Mouse (Mus musculus) embryonic facial prominence, embryonic 14.5 days (tissue): Measurements from ENCODE around the gene Os9. TPM values are rescaled to one million over a fixed set of nuclear protein-coding genes. Genes with fewer than 3 reads are reported as not detected.
A peak's percentile ranks its signal among the peaks of the same experiment; 100 is the strongest.
"Not testable (repeated sequence)": the region's sequence is repeated elsewhere in the genome, so short reads cannot be mapped to it uniquely, and the experiment has no call there.

Experiments
- ATAC-seq: fragments of 200-750 bp; cut with Nextera tagmentation; 2 replicates; pipeline ENCODE4 v1.8.0; 2017; ENCODE audit warnings: low read depth, moderate number of reproducible peaks, moderate TSS enrichment
- DNase-seq: peaks from one replicate; pipeline ENCODE4 v3.0.0-alpha.2; 2015; ENCODE audit warnings: low spot score
- H3K27ac ChIP-seq: fragments of 300-500 bp; sonication (generic); replicated peaks from 2 replicates; pipeline ENCODE4 v1.5.1; 2014; ENCODE audit warnings: low read depth, mild to moderate bottlenecking, low read length, moderate library complexity
- H3K27me3 ChIP-seq: fragments of 300-500 bp; sonication (generic); replicated peaks from 2 replicates; pipeline ENCODE4 v1.6.1; 2014; ENCODE audit warnings: low read length; ENCODE audit not compliant: control insufficient read depth, insufficient read depth
- H3K36me3 ChIP-seq: fragments of 300-500 bp; sonication (generic); 2 replicates; pipeline ENCODE4 v1.6.1; 2014; ENCODE audit warnings: low read length, mixed read lengths; ENCODE audit not compliant: control insufficient read depth, insufficient read depth
- H3K4me1 ChIP-seq: fragments of 300-500 bp; sonication (generic); 2 replicates; pipeline ENCODE4 v1.6.1; 2014; ENCODE audit warnings: antibody characterized with exemption, low read length; ENCODE audit not compliant: control insufficient read depth, insufficient read depth
- H3K4me2 ChIP-seq: fragments of 300-500 bp; sonication (generic); 2 replicates; pipeline ENCODE4 v1.6.1; 2014; ENCODE audit warnings: low read depth, mild to moderate bottlenecking, low read length, moderate library complexity, mixed read lengths
- H3K4me3 ChIP-seq: fragments of 300-500 bp; sonication (generic); 2 replicates; pipeline ENCODE4 v1.5.1; 2014; ENCODE audit warnings: low read depth, mild to moderate bottlenecking, low read length
- H3K9ac ChIP-seq: fragments of 300-500 bp; sonication (generic); 2 replicates; pipeline ENCODE4 v1.6.1; 2014; ENCODE audit warnings: low read depth, mild to moderate bottlenecking, low read length, moderate library complexity, mixed read lengths
- H3K9me3 ChIP-seq: fragments of 300-500 bp; sonication (generic); 2 replicates; pipeline ENCODE4 v1.6.1; 2016; ENCODE audit warnings: low read length; ENCODE audit not compliant: control insufficient read depth
- WGBS: fragments of 180-500 bp; shearing (Covaris S2); extraction: QIAGEN DNeasy Blood & Tissue Kit; methylation state at CpG from one replicate; pipeline ENCODE4 v1.1.7; 2014; 5-methylcytosine and 5-hydroxymethylcytosine counted together
- polyA plus RNA-seq: library from polyadenylated mRNA; unstranded; fragments of >200 nt; fragmentation: Nextera tagmentation; extraction: Ambion mirVana; gene quantifications from 2 replicates; pipeline ENCODE4 v1.2.1, GENCODE M21; 2014

The Os9 gene
- polyA plus RNA-seq, 1 experiment from 2014 or later: 59.3 TPM

DNA sequence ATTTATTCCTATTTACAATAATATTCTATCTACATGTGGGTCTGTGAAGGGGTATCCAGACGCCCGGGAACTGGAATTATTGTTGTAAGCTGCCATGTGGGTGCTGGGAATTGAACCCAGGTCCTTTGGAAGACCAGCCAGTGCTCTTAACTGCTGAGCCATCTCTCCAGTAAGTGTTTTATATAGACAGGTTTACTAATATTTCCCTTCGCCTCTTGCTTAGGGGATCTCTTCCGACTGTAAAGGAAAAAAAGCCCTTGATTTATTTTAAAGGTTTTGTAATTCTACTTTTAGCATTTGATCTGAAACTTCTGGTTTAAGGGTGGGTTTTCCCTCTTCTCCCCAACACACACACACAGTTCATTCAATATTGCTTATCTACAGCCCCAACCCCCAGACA lies 43.3 kb upstream of the Os9 start:
- peaks cover 4% of the 10 kb centered on the region; the same call in 1 of the 2 replicates for H3K4me1 ChIP-seq
- H3K27ac ChIP-seq: no peak overlapping the region
- WGBS: 91% methylated on average over 4 of the region's 4 CpGs
- no peaks in the 10 kb centered on the region for H3K36me3 ChIP-seq
- H3K9me3 ChIP-seq: no peaks in the 10 kb centered on the region
- peaks cover 43% of the 10 kb centered on the region for H3K27me3 ChIP-seq
- ATAC-seq (no peak), DNase-seq (no peak)
- H3K9ac ChIP-seq: no peak overlapping the region
- H3K4me2 ChIP-seq: no peak overlapping the region
- no peak overlapping the region for H3K4me3 ChIP-seq

DNA sequence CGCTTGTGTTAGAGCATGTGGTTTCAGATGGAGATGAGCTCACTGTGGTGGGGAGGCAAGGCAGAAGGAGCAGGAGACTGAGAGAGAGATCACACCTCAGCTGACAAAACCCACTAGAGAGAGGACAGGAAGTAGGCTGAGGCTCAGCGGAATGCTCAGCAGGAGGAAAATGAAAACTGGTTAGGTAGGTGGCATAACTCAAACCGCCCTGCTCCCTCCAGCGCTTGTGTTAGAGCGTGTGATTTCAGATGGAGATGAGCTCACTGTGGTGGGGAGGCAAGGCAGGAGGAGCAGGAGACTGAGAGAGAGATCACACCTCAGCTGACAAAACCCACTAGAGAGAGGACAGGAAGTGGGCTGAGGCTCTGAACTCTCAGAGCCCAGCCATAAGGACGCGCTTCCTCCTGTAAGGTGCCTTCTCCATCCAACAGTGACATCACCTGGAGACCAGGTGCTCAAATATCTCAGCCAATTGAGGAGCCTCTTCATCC lies 41.9 kb upstream of the Os9 start:
- H3K4me3 ChIP-seq, H3K27ac ChIP-seq, H3K4me1 ChIP-seq, H3K9me3 ChIP-seq, H3K4me2 ChIP-seq, H3K36me3 ChIP-seq, H3K9ac ChIP-seq: not testable (repeated sequence)
- peaks cover 33% of the 10 kb centered on the region for H3K27me3 ChIP-seq
- peak; percentile 30 for ATAC-seq
- 47% methylated on average over 7 of the region's 7 CpGs for WGBS
- DNase-seq: peak; percentile 31

DNA sequence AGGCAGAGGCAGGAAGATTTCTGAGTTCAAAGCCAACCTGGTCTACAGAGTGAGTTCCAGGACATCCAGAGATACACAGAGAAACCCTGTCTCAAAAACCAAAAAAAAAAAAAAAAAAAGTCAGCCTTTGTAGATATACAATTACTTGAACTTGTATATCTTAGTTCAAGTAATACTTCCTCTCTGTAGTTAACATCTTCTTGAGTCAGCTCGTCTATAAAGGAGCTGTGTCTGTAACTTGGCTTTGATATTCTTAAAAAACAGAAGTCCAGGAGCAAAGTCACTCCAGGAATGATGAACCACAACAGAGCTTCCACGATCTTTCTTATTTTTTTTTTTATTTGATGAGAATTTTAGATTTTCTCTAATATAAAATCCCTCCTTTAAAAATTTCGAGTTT lies 39.8 kb upstream of the Os9 start:
- Histone ChIP-seq H3K9ac (no peak overlapping the region), H3K4me3 (no peak overlapping the region), H3K4me2 (no peak overlapping the region), H3K27ac (no peak overlapping the region), H3K4me1 (peaks cover 4% of the 10 kb centered on the region; the same call in 1 of the 2 replicates), H3K27me3 (peaks cover 12% of the 10 kb centered on the region), H3K36me3 (no peaks in the 10 kb centered on the region), H3K9me3 (no peaks in the 10 kb centered on the region)
- DNase-seq: no peak
- WGBS: 59% methylated on average over 3 of the region's 3 CpGs
- no peak for ATAC-seq

DNA sequence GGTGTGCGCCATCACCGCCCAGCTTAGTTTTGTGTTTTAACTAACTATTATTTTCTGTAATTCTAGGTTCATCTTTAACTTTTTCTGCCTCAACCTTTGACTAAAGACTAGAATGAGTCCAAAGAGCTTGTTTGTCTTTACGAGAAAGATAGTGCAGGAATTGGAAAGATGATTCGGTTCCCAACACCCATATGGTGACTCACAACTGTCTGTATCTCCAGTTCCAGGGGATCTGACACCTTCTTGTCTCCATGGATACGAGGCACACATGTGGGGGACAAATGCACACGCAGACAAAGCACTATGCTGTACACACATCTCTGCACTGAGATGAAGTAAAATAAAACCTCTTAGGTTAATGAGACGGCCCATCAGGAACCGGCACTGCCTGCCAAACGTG lies 39.1 kb upstream of the Os9 start:
- no peak overlapping the region for H3K9ac ChIP-seq
- H3K27me3 ChIP-seq: 0 out of 2 replicates have a peak, but pooled peaks cover 6% of the 10 kb centered on the region
- WGBS: 80% methylated on average over 9 of the region's 9 CpGs
- no peak for ATAC-seq
- H3K4me1 ChIP-seq: peaks cover 4% of the 10 kb centered on the region; the same call in 1 of the 2 replicates
- H3K4me2 ChIP-seq: no peak overlapping the region
- H3K9me3 ChIP-seq: no peaks in the 10 kb centered on the region
- no peak overlapping the region for H3K4me3 ChIP-seq
- DNase-seq: no peak
- H3K36me3 ChIP-seq: no peaks in the 10 kb centered on the region
- no peak overlapping the region for H3K27ac ChIP-seq

DNA sequence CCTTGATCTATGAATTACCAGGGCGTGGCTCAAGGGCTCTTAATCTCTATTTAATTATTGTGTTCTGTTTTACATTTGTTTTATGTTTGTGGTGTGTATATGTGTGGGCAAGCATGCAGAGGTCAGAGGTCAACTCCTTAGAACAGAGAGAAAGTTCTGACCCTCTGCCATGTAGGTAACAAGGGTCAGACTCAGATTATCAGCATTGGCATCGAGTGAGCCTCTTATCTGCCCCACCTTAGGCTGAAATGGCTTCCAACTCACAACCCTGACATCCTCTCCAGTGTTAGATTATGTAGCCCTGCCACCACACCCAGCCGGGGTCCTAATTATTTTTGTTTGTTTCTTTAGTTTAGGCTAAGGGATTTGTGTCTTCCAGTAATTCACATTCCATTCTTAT lies 37.5 kb upstream of the Os9 start:
- no peak for ATAC-seq
- DNase-seq: no peak
- WGBS: 71% methylated on average over 3 of the region's 3 CpGs

DNA sequence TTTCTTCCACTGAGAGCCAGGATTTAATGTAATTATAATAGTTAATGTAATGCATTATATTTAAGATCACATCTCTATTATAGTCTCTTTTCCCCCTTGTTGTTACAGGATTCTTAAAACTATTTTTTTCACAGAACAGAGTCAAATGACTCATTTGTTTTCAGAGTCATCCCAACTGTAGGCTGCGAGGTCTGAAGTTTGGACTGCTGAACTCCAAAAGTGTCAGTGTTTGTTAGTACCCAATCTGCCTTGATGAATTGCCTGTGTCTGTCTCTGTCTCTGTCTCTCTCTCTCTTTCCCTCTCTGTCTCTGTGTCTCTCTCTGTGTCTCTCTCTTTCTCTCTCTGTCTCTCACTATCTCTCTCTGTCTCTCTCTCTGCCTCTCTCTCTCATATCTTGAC lies 35.6 kb upstream of the Os9 start:
- Histone ChIP-seq H3K27ac (no peak overlapping the region), H3K4me3 (no peak overlapping the region), H3K9ac (no peak overlapping the region), H3K4me2 (no peak overlapping the region), H3K4me1 (no peaks in the 10 kb centered on the region), H3K36me3 (no peaks in the 10 kb centered on the region), H3K27me3 (no peaks in the 10 kb centered on the region), H3K9me3 (no peaks in the 10 kb centered on the region)
- DNase-seq (no peak), ATAC-seq (no peak)
- 81% methylated on average over 1 of the region's 1 CpGs for WGBS

More for the DNA sequence above, 37.5 kb upstream of the Os9 start:
- Histone ChIP-seq H3K9me3 (no peaks in the 10 kb centered on the region), H3K36me3 (no peaks in the 10 kb centered on the region), H3K27ac (no peak overlapping the region), H3K4me3 (no peak overlapping the region), H3K27me3 (no peaks in the 10 kb centered on the region), H3K4me2 (no peak overlapping the region), H3K4me1 (no peaks in the 10 kb centered on the region), H3K9ac (no peak overlapping the region)

DNA sequence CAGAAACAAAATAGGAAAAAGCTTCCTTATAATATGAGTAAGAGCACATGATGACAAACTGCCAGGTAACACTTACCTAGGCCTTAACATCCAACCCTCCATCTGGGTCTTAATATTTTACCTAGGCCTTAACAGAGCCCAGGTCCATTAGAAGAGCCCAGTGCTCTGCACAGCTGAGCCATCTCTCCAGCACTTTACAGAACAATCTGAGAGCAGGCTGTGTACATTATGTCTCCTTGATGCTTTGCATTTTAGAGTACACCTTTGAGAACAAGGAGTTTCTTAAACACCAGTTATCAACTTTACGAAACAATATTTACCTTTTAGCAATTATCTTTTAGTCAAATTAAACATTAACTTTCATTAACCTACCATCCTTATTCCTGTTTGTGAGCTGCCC lies 35.2 kb upstream of the Os9 start:
- no peak for ATAC-seq
- H3K4me2 ChIP-seq: no peak overlapping the region
- no peaks in the 10 kb centered on the region for H3K27me3 ChIP-seq
- H3K9ac ChIP-seq: no peak overlapping the region
- WGBS: 95% methylated on average over 1 of the region's 1 CpGs
- no peaks in the 10 kb centered on the region for H3K9me3 ChIP-seq
- no peak overlapping the region for H3K4me3 ChIP-seq
- H3K27ac ChIP-seq: no peak overlapping the region
- no peaks in the 10 kb centered on the region for H3K36me3 ChIP-seq
- H3K4me1 ChIP-seq: no peaks in the 10 kb centered on the region
- DNase-seq: no peak

DNA sequence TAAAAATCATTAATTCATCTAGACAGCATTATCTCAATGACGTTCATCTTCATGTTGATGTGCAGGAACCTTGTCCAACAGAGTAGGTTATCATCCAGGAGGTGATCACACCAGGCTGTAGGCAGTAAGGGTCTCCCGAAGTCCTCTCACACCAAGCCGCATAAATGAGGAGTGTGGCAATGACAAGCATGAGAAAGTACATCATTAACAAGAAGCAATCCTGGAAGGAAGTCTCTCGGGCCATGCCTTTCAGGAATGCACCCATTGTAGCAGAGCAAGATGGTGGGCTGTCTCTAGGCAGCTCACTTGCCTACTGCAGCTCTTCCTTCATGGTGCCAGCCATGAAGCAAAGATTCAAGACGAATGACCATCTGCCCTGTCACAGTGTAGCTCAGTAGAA lies 33.7 kb upstream of the Os9 start:
- no peaks in the 10 kb centered on the region for H3K36me3 ChIP-seq
- ATAC-seq (no peak), DNase-seq (no peak)
- no peaks in the 10 kb centered on the region for H3K9me3 ChIP-seq
- H3K4me1 ChIP-seq: no peaks in the 10 kb centered on the region
- no peak overlapping the region for H3K4me2 ChIP-seq
- 84% methylated on average over 5 of the region's 5 CpGs for WGBS
- no peaks in the 10 kb centered on the region for H3K27me3 ChIP-seq
- no peak overlapping the region for H3K27ac ChIP-seq
- no peak overlapping the region for H3K9ac ChIP-seq
- no peak overlapping the region for H3K4me3 ChIP-seq

DNA sequence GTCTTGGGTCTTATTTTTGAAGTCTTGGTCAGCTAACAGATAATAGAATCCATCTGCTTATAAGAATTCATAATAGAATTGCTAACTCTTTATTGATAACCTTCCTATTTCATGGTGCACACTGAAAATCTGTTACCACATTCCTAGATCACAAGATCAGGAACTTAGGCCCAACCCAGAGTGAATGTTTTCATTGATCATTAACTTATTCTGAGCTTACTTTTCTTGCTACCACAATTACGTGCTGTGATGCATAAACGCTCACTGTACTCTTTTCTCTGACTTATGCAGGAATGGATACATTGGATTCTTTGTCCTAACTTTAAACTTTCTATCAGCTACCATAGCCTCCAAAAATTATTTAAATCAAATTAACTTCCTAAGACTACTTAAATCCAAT lies 33.3 kb upstream of the Os9 start:
- Histone ChIP-seq H3K9me3 (no peaks in the 10 kb centered on the region), H3K9ac (no peak overlapping the region), H3K4me1 (no peaks in the 10 kb centered on the region), H3K4me3 (no peak overlapping the region), H3K27me3 (no peaks in the 10 kb centered on the region), H3K4me2 (no peak overlapping the region), H3K27ac (no peak overlapping the region), H3K36me3 (no peaks in the 10 kb centered on the region)
- WGBS: 91% methylated on average over 2 of the region's 2 CpGs
- ATAC-seq (no peak), DNase-seq (no peak)
